Mouse (Mus musculus): ENCODE measurements around the gene Rwdd2b. TPM values are rescaled to one million over a fixed set of nuclear protein-coding genes. Genes with fewer than 3 reads are reported as not detected.

The Rwdd2b gene
- polyA plus RNA-seq, 2 experiments = 6.5 to 8.5 TPM

- no peak for DNase-seq (ENCODE audit: low spot score)
- Histone ChIP-seq H3K27me3 (ENCODE audit: control insufficient read depth, insufficient read depth, low read length) (no peaks in the 10 kb centered on the region), H3K36me3 (ENCODE audit: control insufficient read depth, insufficient read depth, low read length) (peaks cover 46% of the 10 kb centered on the region), H3K9ac (ENCODE audit: low read depth, low read length, severe bottlenecking) (no peak overlapping the region), H3K4me3 (replicated peaks; ENCODE audit: low read length) (no peak overlapping the region), H3K4me2 (replicated peaks; ENCODE audit: low read depth, low read length, severe bottlenecking) (no peak overlapping the region), H3K9me3 (ENCODE audit: control insufficient read depth, low read length) (no peaks in the 10 kb centered on the region), H3K4me1 (ENCODE audit: control insufficient read depth, insufficient read depth, low read length) (no peaks in the 10 kb centered on the region), H3K27ac (replicated peaks; ENCODE audit: low read depth, low read length) (no peak overlapping the region)
- TF ChIP-seq POLR2A (IDR thresholded peaks at IDR 0.05; ENCODE audit: borderline replicate concordance, extremely low read depth, insufficient read depth, insufficient read length) = no peak
- 94% methylated on average over 8 of the region's 8 CpGs for WGBS
- ATAC-seq (ENCODE audit: low FRiP score, low read depth) = no peak
Observed at GRCm38 (mm10) chr16:87427516-87427915, 12.9 kb downstream of the Rwdd2b start.

- H3K4me2 ChIP-seq (replicated peaks; ENCODE audit: low read depth, low read length, severe bottlenecking) = no peak overlapping the region
- peaks cover 87% of the 10 kb centered on the region for H3K36me3 ChIP-seq (ENCODE audit: control insufficient read depth, insufficient read depth, low read length)
- H3K9me3 ChIP-seq (ENCODE audit: control insufficient read depth, low read length) = peaks cover 11% of the 10 kb centered on the region
- ATAC-seq (ENCODE audit: low FRiP score, low read depth) = no peak
- H3K9ac ChIP-seq (ENCODE audit: low read depth, low read length, severe bottlenecking) = no peak overlapping the region
- DNase-seq (ENCODE audit: low spot score) = no peak
- no peak overlapping the region for H3K4me3 ChIP-seq (replicated peaks; ENCODE audit: low read length)
- TF ChIP-seq POLR2A (IDR thresholded peaks at IDR 0.05; ENCODE audit: borderline replicate concordance, extremely low read depth, insufficient read depth, insufficient read length) = no peak
- no peak overlapping the region for H3K27ac ChIP-seq (replicated peaks; ENCODE audit: low read depth, low read length)
- H3K27me3 ChIP-seq (ENCODE audit: control insufficient read depth, insufficient read depth, low read length) = no peaks in the 10 kb centered on the region
- H3K4me1 ChIP-seq (ENCODE audit: control insufficient read depth, insufficient read depth, low read length) = no peaks in the 10 kb centered on the region
- 96% methylated on average over 8 of the region's 8 CpGs for WGBS
Observed at GRCm38 (mm10) chr16:87420662-87421061, 19.7 kb downstream of the Rwdd2b start.

- H3K9ac ChIP-seq (ENCODE audit: low read depth, low read length, severe bottlenecking) = no peak overlapping the region
- H3K4me1 ChIP-seq (ENCODE audit: control insufficient read depth, insufficient read depth, low read length) = no peaks in the 10 kb centered on the region
- H3K36me3 ChIP-seq (ENCODE audit: control insufficient read depth, insufficient read depth, low read length) = peaks cover 85% of the 10 kb centered on the region
- no peaks in the 10 kb centered on the region for H3K27me3 ChIP-seq (ENCODE audit: control insufficient read depth, insufficient read depth, low read length)
- H3K4me3 ChIP-seq (replicated peaks; ENCODE audit: low read length) = no peak overlapping the region
- WGBS = 82% methylated on average over 3 of the region's 3 CpGs
- ATAC-seq (ENCODE audit: low FRiP score, low read depth) = no peak
- no peaks in the 10 kb centered on the region for H3K9me3 ChIP-seq (ENCODE audit: control insufficient read depth, low read length)
- no peak for DNase-seq (ENCODE audit: low spot score)
- TF ChIP-seq POLR2A (IDR thresholded peaks at IDR 0.05; ENCODE audit: borderline replicate concordance, extremely low read depth, insufficient read depth, insufficient read length) = no peak
- no peak overlapping the region for H3K27ac ChIP-seq (replicated peaks; ENCODE audit: low read depth, low read length)
- no peak overlapping the region for H3K4me2 ChIP-seq (replicated peaks; ENCODE audit: low read depth, low read length, severe bottlenecking)
Observed at GRCm38 (mm10) chr16:87405001-87405400, 35.4 kb downstream of the Rwdd2b start.

DNA sequence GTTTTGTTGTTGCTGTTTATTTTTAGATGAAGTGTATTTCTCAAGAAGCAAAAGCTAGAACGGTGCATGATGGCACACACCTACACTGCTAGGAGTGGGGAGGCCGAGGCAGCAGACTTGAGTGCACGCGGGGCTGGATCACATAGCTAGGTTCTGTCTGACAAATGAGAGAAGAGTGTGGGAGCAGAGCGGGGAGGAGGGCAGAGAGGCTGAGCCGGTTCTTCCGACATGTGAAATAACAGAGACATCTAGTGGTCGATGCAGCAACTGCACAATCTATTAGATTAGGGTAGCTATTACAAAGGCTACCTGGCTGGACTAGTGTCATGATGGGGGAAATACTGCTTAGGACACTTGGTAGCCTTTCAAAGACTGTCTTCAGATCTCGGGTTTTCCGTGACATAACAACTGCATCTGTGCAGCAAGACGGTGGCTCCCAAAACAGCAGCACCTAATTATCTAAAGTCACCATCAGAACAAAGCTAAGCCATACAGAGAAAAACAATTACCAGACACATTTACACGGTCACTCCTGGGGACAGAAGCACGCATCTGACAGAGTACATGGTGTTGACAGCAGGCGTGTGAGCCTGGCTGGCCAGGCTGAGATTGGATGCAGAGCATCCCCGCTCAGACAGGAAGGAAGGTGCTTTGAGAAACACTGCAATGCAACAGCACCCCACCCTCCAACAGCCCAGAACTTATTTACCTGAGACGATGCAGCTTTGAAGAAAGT, 46.4 kb downstream of the Rwdd2b start:
- no peak overlapping the region for H3K27ac ChIP-seq (replicated peaks; ENCODE audit: low read depth, low read length)
- H3K9me3 ChIP-seq (ENCODE audit: control insufficient read depth, low read length) = no peaks in the 10 kb centered on the region
- ATAC-seq (ENCODE audit: low FRiP score, low read depth) (peak; percentile 72), DNase-seq (ENCODE audit: low spot score) (peak; percentile 84)
- WGBS = 48% methylated on average over 16 of the region's 16 CpGs
- no peaks in the 10 kb centered on the region for H3K27me3 ChIP-seq (ENCODE audit: control insufficient read depth, insufficient read depth, low read length)
- H3K36me3 ChIP-seq (ENCODE audit: control insufficient read depth, insufficient read depth, low read length) = peaks cover 64% of the 10 kb centered on the region
- H3K4me1 ChIP-seq (ENCODE audit: control insufficient read depth, insufficient read depth, low read length) = no peaks in the 10 kb centered on the region
- no peak overlapping the region for H3K9ac ChIP-seq (ENCODE audit: low read depth, low read length, severe bottlenecking)
- no peak overlapping the region for H3K4me3 ChIP-seq (replicated peaks; ENCODE audit: low read length)
- no peak overlapping the region for H3K4me2 ChIP-seq (replicated peaks; ENCODE audit: low read depth, low read length, severe bottlenecking)
- no peak for TF ChIP-seq POLR2A (IDR thresholded peaks at IDR 0.05; ENCODE audit: borderline replicate concordance, extremely low read depth, insufficient read depth, insufficient read length)

- H3K9me3 ChIP-seq (ENCODE audit: control insufficient read depth, low read length) = no peaks in the 10 kb centered on the region
- no peak for TF ChIP-seq POLR2A (IDR thresholded peaks at IDR 0.05; ENCODE audit: borderline replicate concordance, extremely low read depth, insufficient read depth, insufficient read length)
- no peaks in the 10 kb centered on the region for H3K27me3 ChIP-seq (ENCODE audit: control insufficient read depth, insufficient read depth, low read length)
- no peak overlapping the region for H3K27ac ChIP-seq (replicated peaks; ENCODE audit: low read depth, low read length)
- WGBS = 99% methylated on average over 3 of the region's 3 CpGs
- H3K36me3 ChIP-seq (ENCODE audit: control insufficient read depth, insufficient read depth, low read length) = peaks cover 62% of the 10 kb centered on the region
- no peak for DNase-seq (ENCODE audit: low spot score)
- no peak for ATAC-seq (ENCODE audit: low FRiP score, low read depth)
- H3K9ac ChIP-seq (ENCODE audit: low read depth, low read length, severe bottlenecking) = no peak overlapping the region
- no peak overlapping the region for H3K4me2 ChIP-seq (replicated peaks; ENCODE audit: low read depth, low read length, severe bottlenecking)
- no peak overlapping the region for H3K4me3 ChIP-seq (replicated peaks; ENCODE audit: low read length)
- no peaks in the 10 kb centered on the region for H3K4me1 ChIP-seq (ENCODE audit: control insufficient read depth, insufficient read depth, low read length)
Observed at GRCm38 (mm10) chr16:87387444-87387977, 52.9 kb downstream of the Rwdd2b start.

Measured in limb, embryonic 14.5 days (tissue).